Mouse (Mus musculus) urinary bladder, postnatal 36 days (tissue): ENCODE data around the gene Cdc42.

Source experiments
- DNase-seq, 2 experiments: peaks; one replicate each; pipeline ENCODE4 v3.0.0; 2022; ENCODE audit warnings: low spot score in 2 of 2, mixed read lengths in 1 of 2

The Cdc42 gene

GRCm38 (mm10) chr4:137357517-137358254 lies at the start of gene Cdc42:
TSS of gene Cdc42 (minus strand) at chr4:137357720.
- peak; percentile 96 to 98 for DNase-seq

GRCm38 (mm10) chr4:137405571-137405970 lies 48.1 kb upstream of the Cdc42 start:
- DNase-seq = no peak

GRCm38 (mm10) chr4:137396641-137397525 lies 39.4 kb upstream of the Cdc42 start:
- peak; percentile 44 to 76 for DNase-seq

GRCm38 (mm10) chr4:137393378-137394135 lies 36.0 kb upstream of the Cdc42 start:
- peak in 1 of 2 experiments; percentile 64 for DNase-seq

- DNase-seq = no peak
These were observed 35.4 kb upstream of the Cdc42 start for GRCm38 (mm10) chr4:137392874-137393273.

- no peak for DNase-seq
These were observed 33.8 kb upstream of the Cdc42 start for GRCm38 (mm10) chr4:137391287-137391686.

- no peak for DNase-seq
These were observed 32.7 kb upstream of the Cdc42 start for GRCm38 (mm10) chr4:137390196-137390595.

- no peak for DNase-seq
These were observed 31.5 kb upstream of the Cdc42 start for GRCm38 (mm10) chr4:137388983-137389382.

GRCm38 (mm10) chr4:137388059-137388794 lies 30.7 kb upstream of the Cdc42 start:
- DNase-seq = peak; percentile 85 to 86

- no peak for DNase-seq
These were observed 30.1 kb upstream of the Cdc42 start for GRCm38 (mm10) chr4:137387482-137388058.

GRCm38 (mm10) chr4:137380702-137381605 lies 23.4 kb upstream of the Cdc42 start:
- no peak for DNase-seq

GRCm38 (mm10) chr4:137379713-137380255 lies 22.3 kb upstream of the Cdc42 start:
- DNase-seq = no peak

GRCm38 (mm10) chr4:137379085-137379484 lies 21.6 kb upstream of the Cdc42 start:
- DNase-seq = no peak

GRCm38 (mm10) chr4:137377526-137378304 lies 20.2 kb upstream of the Cdc42 start:
- DNase-seq = no peak

GRCm38 (mm10) chr4:137376778-137377177 lies 19.3 kb upstream of the Cdc42 start:
- no peak for DNase-seq

GRCm38 (mm10) chr4:137375314-137376278 lies 18.1 kb upstream of the Cdc42 start:
- DNase-seq = no peak

- no peak for DNase-seq
These were observed 16.2 kb upstream of the Cdc42 start for GRCm38 (mm10) chr4:137373711-137374110.
